Mouse (Mus musculus) CD4-positive, CD25-positive, alpha-beta regulatory T cell, adult 2 months (primary cell): ENCODE measurements around the gene Zfp593.

Source experiments
- DNase-seq: peaks from one replicate; pipeline ENCODE4 v3.0.0-alpha.2; 2012; ENCODE audit warnings: low read depth, low spot score

The Zfp593 gene

DNA sequence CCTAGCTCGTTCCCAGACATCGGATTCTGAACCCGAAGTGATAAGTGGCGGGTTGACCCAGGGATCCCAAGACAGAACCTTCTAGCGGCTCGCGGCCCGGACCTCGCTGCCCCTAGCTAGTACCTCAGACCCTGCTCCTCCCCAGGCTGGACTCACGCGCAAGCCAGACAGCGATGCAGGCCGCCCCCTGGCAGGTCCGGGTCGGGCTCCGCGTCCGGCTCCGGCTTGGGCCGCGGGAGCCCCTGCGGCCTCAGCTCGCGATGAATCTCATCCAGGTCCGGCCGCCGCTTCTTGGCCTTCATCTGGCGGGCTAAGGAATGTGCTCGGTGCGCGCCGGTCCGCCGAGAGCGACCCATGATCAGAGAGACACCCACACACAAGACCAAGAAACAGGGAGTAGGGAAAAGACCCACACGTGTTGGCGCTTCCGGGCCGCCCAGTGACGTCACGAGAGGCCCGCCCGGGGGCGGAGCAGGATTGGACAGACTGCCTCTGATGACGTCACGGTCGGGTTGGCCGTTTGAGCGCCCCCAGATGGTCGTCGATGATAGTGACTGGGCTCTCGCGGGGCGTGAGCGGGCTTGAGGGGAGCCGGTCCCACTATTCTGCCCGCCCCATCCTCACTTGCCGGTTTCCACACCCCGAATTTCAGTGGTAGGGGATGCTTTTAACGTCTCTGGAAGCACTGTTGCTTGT is at the start of gene Zfp593:
TSS of gene Zfp593 (minus strand) at position 445 of the 696 bp plus-strand sequence.
- DNase-seq = peak; percentile 96

- no peak for DNase-seq
These were observed 48.3 kb upstream of the Zfp593 start for GRCm38 (mm10) chr4:134293692-134294163.

DNA sequence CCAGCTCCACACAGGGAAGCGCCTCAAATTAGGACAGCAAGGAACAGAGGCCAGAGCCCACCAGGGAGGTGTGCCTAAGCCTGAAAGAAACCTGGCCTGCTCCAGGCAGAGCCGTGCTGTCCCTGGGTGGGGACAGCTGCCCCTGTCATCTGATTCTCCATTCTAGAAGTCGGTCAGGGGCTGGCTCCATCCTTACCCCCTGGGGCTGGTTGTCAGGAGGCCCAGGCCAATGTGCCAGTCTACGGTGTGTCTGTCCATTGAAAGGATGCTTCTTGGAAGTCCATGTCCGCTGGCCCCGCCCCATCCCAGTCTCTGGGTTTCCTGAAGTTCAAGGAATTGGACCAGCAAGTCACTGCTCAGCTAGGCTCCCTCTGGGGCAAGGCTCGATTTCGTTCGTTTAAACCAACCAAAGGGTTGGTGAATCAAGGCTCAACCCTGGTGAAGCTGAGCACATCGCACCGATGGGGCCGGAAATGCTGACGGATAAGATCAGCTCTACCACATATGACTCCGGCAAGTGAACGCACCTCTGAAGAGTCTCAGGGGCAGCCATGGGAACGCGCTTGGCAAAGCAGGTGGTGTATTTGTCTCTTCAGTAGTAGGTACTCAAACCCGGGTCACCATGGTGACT is 47.8 kb upstream of the Zfp593 start:
- DNase-seq = peak; percentile 37

GRCm38 (mm10) chr4:134292067-134292466 is 46.7 kb upstream of the Zfp593 start:
- peak; percentile 91 for DNase-seq

GRCm38 (mm10) chr4:134288397-134289256 is 43.2 kb upstream of the Zfp593 start:
- DNase-seq = no peak

DNA sequence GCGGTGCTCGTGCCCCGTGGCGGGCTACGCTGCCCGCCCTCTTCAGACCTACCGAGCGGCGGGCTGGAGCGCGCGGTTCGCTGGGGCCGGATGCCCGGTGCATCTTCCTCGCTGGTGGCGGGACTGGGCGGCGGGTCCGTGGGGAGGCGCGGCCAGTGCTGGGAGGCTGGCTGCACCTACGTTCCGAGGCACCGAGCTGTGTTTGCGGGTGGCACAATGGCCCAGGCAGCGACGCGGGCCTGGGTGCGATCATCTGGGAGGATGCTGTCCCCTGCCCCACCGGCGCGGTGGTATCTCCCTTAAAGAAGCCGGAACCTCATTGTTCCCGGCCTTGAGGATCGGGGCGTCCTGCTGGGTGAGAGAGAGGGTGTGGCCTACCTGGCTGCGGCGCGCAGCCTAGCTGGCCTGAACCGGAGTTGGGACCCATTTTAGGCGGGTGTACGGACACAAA is 42.2 kb upstream of the Zfp593 start, which contains the start of gene Pdik1l:
TSS of gene Pdik1l (minus strand) at position 321 of the 451 bp plus-strand sequence.
- DNase-seq = peak; percentile 88

GRCm38 (mm10) chr4:134287168-134287564 is 41.8 kb upstream of the Zfp593 start:
- DNase-seq = peak; percentile 97

DNA sequence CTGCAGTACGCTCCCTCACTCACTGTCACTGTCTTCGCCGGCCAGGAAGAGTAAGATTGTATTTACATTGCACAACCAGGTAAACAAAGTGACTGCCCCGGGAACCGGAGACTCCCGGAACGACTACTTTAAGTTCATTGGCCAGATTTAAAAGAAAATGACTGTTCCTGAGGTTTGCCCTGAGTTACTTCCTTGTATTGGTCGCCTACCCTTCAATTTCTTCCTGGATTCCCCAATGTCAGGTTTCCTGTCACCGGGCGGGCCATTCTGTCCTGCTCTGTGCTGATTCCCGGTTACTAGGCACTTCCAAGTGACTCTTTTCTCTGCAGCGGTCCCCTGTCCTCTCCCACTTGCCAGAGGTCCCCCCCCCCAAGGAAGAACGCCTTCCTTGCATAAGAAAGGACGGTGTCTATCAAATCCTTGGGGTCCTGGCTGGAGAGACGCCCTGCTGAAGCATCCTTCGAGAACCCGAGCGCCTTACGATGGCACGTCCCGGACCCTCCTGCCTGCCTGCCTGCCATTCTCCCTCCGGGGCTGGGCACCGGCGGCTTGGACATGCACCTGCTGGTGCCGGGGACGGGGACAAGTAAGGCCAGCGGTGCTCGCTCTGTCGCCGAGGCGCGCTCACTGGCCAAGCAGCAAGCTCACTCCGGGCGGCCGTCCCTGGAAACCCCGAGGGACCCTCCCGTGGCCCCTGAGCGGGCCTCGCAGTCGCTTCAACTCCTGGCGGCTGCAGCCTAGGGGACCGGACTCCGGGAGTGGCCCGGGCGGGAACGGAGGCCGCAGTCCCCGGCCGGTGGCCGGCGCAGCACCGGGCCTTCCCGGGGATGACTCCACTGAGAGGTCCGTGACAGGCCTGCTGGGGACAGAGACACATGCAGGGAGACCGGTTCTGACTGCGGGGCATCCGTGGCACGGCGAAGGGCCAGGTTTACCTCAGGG is 41.1 kb upstream of the Zfp593 start:
- peak; percentile 45 for DNase-seq

DNA sequence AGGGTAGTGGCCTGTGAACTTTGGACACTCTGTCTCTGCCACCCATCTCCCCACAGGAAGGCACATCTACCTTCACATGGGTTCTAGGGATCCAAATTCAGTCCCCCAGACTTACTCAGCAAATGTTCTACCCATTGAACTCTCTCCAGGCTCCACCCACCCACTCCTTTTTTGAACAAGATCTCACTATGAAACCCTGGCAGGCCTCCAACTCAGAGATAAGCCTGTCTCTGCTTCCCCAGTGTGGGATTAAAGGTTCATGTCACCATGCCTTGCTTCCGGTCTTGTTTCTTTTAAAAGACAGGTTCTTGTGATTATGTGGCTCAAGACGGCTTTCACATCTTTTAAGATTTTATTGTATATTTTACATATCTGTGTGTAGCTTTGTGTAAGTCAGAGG is 39.5 kb upstream of the Zfp593 start:
- no peak for DNase-seq

- peak; percentile 91 for DNase-seq
These were observed 28.3 kb upstream of the Zfp593 start for GRCm38 (mm10) chr4:134273417-134274345.

GRCm38 (mm10) chr4:134272731-134273416 is 27.5 kb upstream of the Zfp593 start:
- DNase-seq = no peak

DNA sequence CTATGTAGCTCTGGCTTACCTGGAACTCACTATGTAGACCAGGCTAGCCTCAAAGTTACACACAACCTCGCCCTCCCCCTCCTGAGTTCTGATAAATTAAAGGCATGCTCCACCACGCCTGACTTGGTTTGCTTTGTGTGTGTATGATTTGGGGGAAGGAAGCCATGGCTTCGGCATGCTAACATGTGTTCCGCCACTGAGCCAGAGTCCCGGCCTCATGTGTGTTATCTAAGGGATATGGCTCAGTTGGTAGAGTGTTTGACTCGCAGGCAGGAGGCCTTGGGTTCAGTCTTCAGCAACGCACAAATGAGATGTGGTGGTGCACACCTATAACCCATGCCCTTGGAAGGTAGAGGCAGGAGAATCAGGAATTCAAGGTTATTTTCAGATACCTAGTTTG is 26.6 kb upstream of the Zfp593 start:
- no peak for DNase-seq

- peak; percentile 71 for DNase-seq
These were observed 24.2 kb upstream of the Zfp593 start for GRCm38 (mm10) chr4:134269622-134270021.

GRCm38 (mm10) chr4:134268102-134268655 is 22.8 kb upstream of the Zfp593 start:
- no peak for DNase-seq

- DNase-seq = no peak
These were observed 20.6 kb upstream of the Zfp593 start for GRCm38 (mm10) chr4:134265860-134266585.

- peak; percentile 73 for DNase-seq
These were observed 17.8 kb upstream of the Zfp593 start for GRCm38 (mm10) chr4:134263191-134263590.

DNA sequence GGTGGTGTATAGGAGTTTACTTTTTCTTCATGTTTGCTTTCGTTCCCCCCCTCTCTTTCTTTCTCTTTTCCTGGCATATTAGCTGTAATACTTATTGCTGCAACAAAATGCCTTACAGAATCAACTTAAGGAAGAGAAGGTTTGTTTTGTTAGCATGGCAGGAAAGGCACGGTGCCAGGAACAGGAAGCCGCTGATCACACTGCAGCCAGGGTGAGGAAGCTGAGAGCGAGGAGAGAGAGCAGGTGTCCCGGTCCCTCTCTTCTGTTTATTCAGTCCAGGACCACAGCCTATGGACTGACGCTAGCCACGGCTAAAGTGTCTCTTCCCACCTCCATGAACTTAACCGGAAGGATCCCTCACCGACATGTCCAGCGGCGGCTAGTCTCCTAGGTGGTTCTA is 13.0 kb upstream of the Zfp593 start:
- DNase-seq = no peak
